ENCODE assay signal across 16 mouse cellular contexts in the genomic region with DNA sequence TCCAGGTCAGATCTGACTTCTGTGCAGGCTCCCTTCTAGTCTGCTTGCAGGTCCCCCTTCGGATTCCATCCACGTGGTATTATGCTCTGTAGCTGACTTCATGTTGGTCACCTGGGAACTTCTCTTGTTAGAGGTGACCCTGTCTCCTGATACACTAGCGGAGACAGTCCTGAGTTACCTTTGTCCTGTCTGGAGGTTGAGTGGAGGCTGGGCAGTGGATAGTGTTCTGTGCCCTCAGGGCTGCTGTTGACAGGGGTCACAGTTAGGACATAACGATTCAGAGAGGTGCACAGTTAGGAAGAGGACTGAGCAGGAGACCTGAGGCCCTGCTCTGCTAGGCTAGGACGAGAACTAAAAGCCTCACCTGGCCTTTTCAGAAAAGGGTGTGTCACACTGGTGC. TPM values are rescaled to one million over a fixed set of nuclear protein-coding genes. Genes with fewer than 3 reads are reported as not detected.
DNase-seq lines count a peak whose midpoint lies in the region; ATAC-seq lines count a peak whose summit lies in the region.
"Had no signal": no experiment of that assay in that cellular context is flagged by ENCODE, and none has a peak within 500 bp of the region (broad histone marks: within the 10 kb centered on the region; RNA-seq: fewer than 3 reads in every experiment).

No protein-coding gene starts in this region.

- no peaks in the 10 kb centered on the region for H3K27me3 ChIP-seq in heart, embryonic 11.5 days (ENCODE audit: control insufficient read depth, insufficient read depth, low read length)
- no peaks in the 10 kb centered on the region for H3K27me3 ChIP-seq in kidney, embryonic 15.5 days
- no peaks in the 10 kb centered on the region for H3K27me3 ChIP-seq in liver, embryonic 11.5 days (replicated peaks; ENCODE audit: control insufficient read depth, insufficient read depth, low read length)

- H3K9ac ChIP-seq in heart, embryonic 11.5 days (ENCODE audit: low read depth, low read length): 0 out of 2 replicates have a peak overlapping the region, but pooled peaks have one; percentile 34
- no peak overlapping the region for H3K9ac ChIP-seq in kidney, embryonic 15.5 days
- H3K9ac ChIP-seq in liver, embryonic 11.5 days (ENCODE audit: low read depth, low read length): peak overlapping the region; percentile 0; the same call in 1 of the 2 replicates
- H3K9ac ChIP-seq: hindbrain, embryonic 14.5 days had no signal

- WGBS in heart, embryonic 11.5 days (ENCODE audit: insufficient replicate concordance): 77% methylated on average over 5 of the region's 5 CpGs
- WGBS in kidney, embryonic 15.5 days: 72% methylated on average over 5 of the region's 5 CpGs
- WGBS in liver, embryonic 11.5 days: 74% methylated on average over 5 of the region's 5 CpGs

- no peaks in the 10 kb centered on the region; the same call in 1 of the 2 replicates for H3K36me3 ChIP-seq in heart, embryonic 11.5 days (ENCODE audit: control insufficient read depth, insufficient read depth, low read length)
- no peaks in the 10 kb centered on the region for H3K36me3 ChIP-seq in kidney, embryonic 15.5 days
- no peaks in the 10 kb centered on the region for H3K36me3 ChIP-seq in liver, embryonic 11.5 days (ENCODE audit: control insufficient read depth, insufficient read depth, low read length)
- H3K36me3 ChIP-seq: G1E had no signal

- DNase-seq in heart, postnatal 25 days (ENCODE audit: low spot score): no peak
- peak; percentile 76 for DNase-seq in kidney, adult 9 months
- DNase-seq in liver, embryonic 11.5 days (ENCODE audit: low spot score): no peak
- DNase-seq in yolk sac, embryonic 10.5 days (ENCODE audit: low spot score): peak; percentile 61
- DNase-seq in gastrocnemius, postnatal 4 days (ENCODE audit: low spot score in 2 of 2): no peak
- DNase-seq in embryo, embryonic 10.5 days (ENCODE audit: low spot score): no peak
- DNase-seq: adrenal gland, postnatal 14 days; cerebellum, postnatal 10 days; gastrocnemius, postnatal 36 days; right cerebral cortex, postnatal 14 days had no signal

- no peak for ATAC-seq in heart, embryonic 11.5 days (replicated peaks; ENCODE audit: insufficient number of reproducible peaks, low FRiP score, low TSS enrichment)
- ATAC-seq in kidney, embryonic 15.5 days (replicated peaks; ENCODE audit: low FRiP score): no peak
- ATAC-seq in liver, embryonic 11.5 days (replicated peaks; ENCODE audit: low FRiP score): no peak

- peaks cover 54% of the 10 kb centered on the region for H3K4me1 ChIP-seq in heart, embryonic 11.5 days (ENCODE audit: control insufficient read depth, insufficient read depth, low read length)
- peaks cover 88% of the 10 kb centered on the region for H3K4me1 ChIP-seq in kidney, embryonic 15.5 days
- peaks cover 26% of the 10 kb centered on the region for H3K4me1 ChIP-seq in liver, embryonic 11.5 days (replicated peaks; ENCODE audit: control insufficient read depth, insufficient read depth, low read length)

- H3K27ac ChIP-seq in heart, embryonic 11.5 days (ENCODE audit: low read depth, low read length): no peak overlapping the region
- H3K27ac ChIP-seq in kidney, embryonic 15.5 days: no peak overlapping the region
- H3K27ac ChIP-seq in liver, embryonic 11.5 days (ENCODE audit: low read depth, low read length): no peak overlapping the region; the same call in 1 of the 2 replicates
- H3K27ac ChIP-seq: hindbrain, embryonic 14.5 days; left cerebral cortex, adult 2 months had no signal

- no peak overlapping the region for H3K4me2 ChIP-seq in heart, embryonic 11.5 days
- H3K4me2 ChIP-seq in kidney, embryonic 15.5 days: no peak overlapping the region
- H3K4me2 ChIP-seq in liver, embryonic 11.5 days: peak overlapping the region; percentile 27
- H3K4me2 ChIP-seq: hindbrain, embryonic 14.5 days; midbrain, embryonic 11.5 days had no signal

- no peak overlapping the region for H3K4me3 ChIP-seq in heart, embryonic 11.5 days (ENCODE audit: low read depth, low read length)
- H3K4me3 ChIP-seq in kidney, embryonic 15.5 days (replicated peaks): no peak overlapping the region
- no peak overlapping the region for H3K4me3 ChIP-seq in liver, embryonic 11.5 days (ENCODE audit: low read depth, low read length)
- H3K4me3 ChIP-seq: left cerebral cortex, adult 2 months had no signal

- H3K9me3 ChIP-seq in heart, embryonic 11.5 days (replicated peaks; ENCODE audit: control insufficient read depth, low read length): no peaks in the 10 kb centered on the region
- no peaks in the 10 kb centered on the region for H3K9me3 ChIP-seq in kidney, embryonic 15.5 days (replicated peaks)
- no peaks in the 10 kb centered on the region for H3K9me3 ChIP-seq in liver, embryonic 11.5 days (ENCODE audit: control insufficient read depth, low read length)
- H3K9me3 ChIP-seq: G1E had no signal

- intact Hi-C loops in heart, postnatal 25 days (cut with DNase I): no loop called here

RNA-seq across cellular contexts. Expression of gene Slc12a7, which starts 34.9 kb away (rescaled TPM):
- 32.7 and 40.0 TPM in 2 replicates for polyA plus RNA-seq in heart, embryonic 11.5 days (2014; fragmentation: Nextera tagmentation; extraction: Ambion mirVana)
- 100 to 1,000 TPM; 162 to 182 TPM for total RNA-seq in heart, postnatal 25 days (2021)
- 22.1 and 26.1 TPM in 2 replicates for polyA plus RNA-seq in kidney, embryonic 15.5 days (2015; fragmentation: Nextera tagmentation; extraction: Ambion mirVana)
- polyA plus RNA-seq in liver, embryonic 11.5 days (2014; fragmentation: Nextera tagmentation; extraction: Ambion mirVana): 20.4 and 21.0 TPM in 2 replicates
- 10 to 100 TPM; 11.8 to 13.3 TPM for total RNA-seq in gastrocnemius, postnatal 4 days (2021)

Comparison
In these comparisons a context has a peak if more than half of its experiments do, and no peak if none do; other contexts are left out.
1. DNase-seq: peak in kidney, adult 9 months (single experiment) and yolk sac, embryonic 10.5 days (single experiment); none in heart, postnatal 25 days (single experiment), liver, embryonic 11.5 days (single experiment), gastrocnemius, postnatal 4 days (0 of 2) and embryo, embryonic 10.5 days (single experiment).